Mouse (Mus musculus) heart, embryonic 12.5 days (tissue): ENCODE measurements at regions not wholly inside any gene's neighbourhood (a gene's known extent, or its start where the extent isn't known, plus 50 kb on each side); places are given as distances from the start of the nearest gene placed in this dataset.
"Not testable (repeated sequence)": the region's sequence is repeated elsewhere in the genome, so short reads cannot be mapped to it uniquely, and the experiment has no call there.

Experiments used
- ATAC-seq: fragments of 200-750 bp; cut with Nextera tagmentation; 2 replicates; pipeline ENCODE4 v1.8.0; 2017; ENCODE audit warnings: moderate TSS enrichment, moderate library complexity; ENCODE audit not compliant: insufficient number of reproducible peaks, low FRiP score
- H3K27ac ChIP-seq: fragments of 300-500 bp; sonication (generic); 2 replicates; pipeline ENCODE4 v1.5.1; 2016; ENCODE audit warnings: mild to moderate bottlenecking, moderate library complexity; ENCODE audit not compliant: poor library complexity, severe bottlenecking
- H3K27me3 ChIP-seq: fragments of 300-500 bp; sonication (generic); replicated peaks from 2 replicates; pipeline ENCODE4 v1.6.1; 2016; ENCODE audit warnings: mild to moderate bottlenecking, moderate library complexity
- H3K36me3 ChIP-seq: fragments of 300-500 bp; sonication (generic); 2 replicates; pipeline ENCODE4 v1.6.1; 2016; ENCODE audit warnings: mild to moderate bottlenecking, moderate library complexity
- H3K4me1 ChIP-seq: fragments of 300-500 bp; sonication (generic); replicated peaks from 2 replicates; pipeline ENCODE4 v1.6.1; 2016; ENCODE audit warnings: mild to moderate bottlenecking
- H3K4me2 ChIP-seq: fragments of 300-500 bp; sonication (generic); 2 replicates; pipeline ENCODE4 v1.6.1; 2016; ENCODE audit warnings: mild to moderate bottlenecking, moderate library complexity
- H3K4me3 ChIP-seq: fragments of 300-500 bp; sonication (generic); 2 replicates; pipeline ENCODE4 v1.5.1; 2016; ENCODE audit warnings: mild to moderate bottlenecking
- H3K9ac ChIP-seq: fragments of 300-500 bp; sonication (generic); 2 replicates; pipeline ENCODE4 v1.6.1; 2016; ENCODE audit warnings: mild to moderate bottlenecking, moderate library complexity
- H3K9me3 ChIP-seq: fragments of 300-500 bp; sonication (generic); replicated peaks from 2 replicates; pipeline ENCODE4 v1.6.1; 2016; ENCODE audit warnings: mild to moderate bottlenecking, moderate library complexity
- WGBS: fragments of 180-500 bp; shearing (Covaris S2); methylation state at CpG from one replicate; pipeline ENCODE4 v1.1.7; 2016; 5-methylcytosine and 5-hydroxymethylcytosine counted together

GRCm38 (mm10) chr10:111593280-111593679 is 87.2 kb downstream of the Phlda1 start:
- H3K9me3 ChIP-seq = no peaks in the 10 kb centered on the region
- H3K9ac ChIP-seq = no peak overlapping the region
- H3K4me3 ChIP-seq = no peak overlapping the region
- no peak for ATAC-seq
- WGBS = 91% methylated on average over 2 of the region's 2 CpGs
- no peaks in the 10 kb centered on the region for H3K27me3 ChIP-seq
- H3K36me3 ChIP-seq = no peaks in the 10 kb centered on the region
- H3K27ac ChIP-seq = no peak overlapping the region
- H3K4me2 ChIP-seq = no peak overlapping the region
- peaks cover 30% of the 10 kb centered on the region for H3K4me1 ChIP-seq

- H3K27ac ChIP-seq = peak overlapping the region; percentile 46
- H3K27me3 ChIP-seq = no peaks in the 10 kb centered on the region
- peaks cover 36% of the 10 kb centered on the region for H3K4me1 ChIP-seq
- no peaks in the 10 kb centered on the region for H3K9me3 ChIP-seq
- H3K9ac ChIP-seq = no peak overlapping the region
- no peak for ATAC-seq
- 34% methylated on average over 11 of the region's 11 CpGs for WGBS
- peak overlapping the region; percentile 61 for H3K4me2 ChIP-seq
- H3K4me3 ChIP-seq = peak overlapping the region; percentile 31
- no peaks in the 10 kb centered on the region for H3K36me3 ChIP-seq
These were observed 88.1 kb downstream of the Phlda1 start for GRCm38 (mm10) chr10:111594171-111594570.

- peak; percentile 65 for ATAC-seq
These were observed 88.6 kb downstream of the Phlda1 start for GRCm38 (mm10) chr10:111594651-111595050.

GRCm38 (mm10) chr10:111595513-111595995 is 89.5 kb downstream of the Phlda1 start:
- Histone ChIP-seq H3K27ac (peak overlapping the region; percentile 46), H3K36me3 (no peaks in the 10 kb centered on the region), H3K9me3 (no peaks in the 10 kb centered on the region), H3K4me1 (peaks cover 50% of the 10 kb centered on the region), H3K27me3 (no peaks in the 10 kb centered on the region), H3K4me3 (peak overlapping the region; percentile 11), H3K9ac (0 out of 2 replicates have a peak overlapping the region, but pooled peaks have one; percentile 18), H3K4me2 (peak overlapping the region; percentile 61)
- ATAC-seq = peak; percentile 75
- WGBS = 5% methylated on average over 8 of the region's 8 CpGs

More at GRCm38 (mm10) chr10:111594651-111595050, 88.6 kb downstream of the Phlda1 start:
- H3K4me2 ChIP-seq = peak overlapping the region; percentile 61
- H3K4me1 ChIP-seq = peaks cover 41% of the 10 kb centered on the region
- no peaks in the 10 kb centered on the region for H3K27me3 ChIP-seq
- no peaks in the 10 kb centered on the region for H3K9me3 ChIP-seq
- peak overlapping the region; percentile 46 for H3K27ac ChIP-seq
- peak overlapping the region; percentile 31 for H3K4me3 ChIP-seq
- 9% methylated on average over 10 of the region's 10 CpGs for WGBS
- no peaks in the 10 kb centered on the region for H3K36me3 ChIP-seq
- H3K9ac ChIP-seq = no peak overlapping the region

GRCm38 (mm10) chr10:111598650-111599049 is 92.6 kb downstream of the Phlda1 start:
- Histone ChIP-seq H3K36me3 (no peaks in the 10 kb centered on the region), H3K27ac (no peak overlapping the region), H3K9ac (no peak overlapping the region), H3K4me2 (no peak overlapping the region), H3K9me3 (no peaks in the 10 kb centered on the region), H3K27me3 (no peaks in the 10 kb centered on the region), H3K4me1 (peaks cover 57% of the 10 kb centered on the region), H3K4me3 (no peak overlapping the region)
- WGBS = 78% methylated on average over 5 of the region's 5 CpGs
- ATAC-seq = no peak

- H3K27ac ChIP-seq = no peak overlapping the region
- H3K27me3 ChIP-seq = no peaks in the 10 kb centered on the region
- no peak for ATAC-seq
- 46% methylated on average over 10 of the region's 10 CpGs for WGBS
- H3K9ac ChIP-seq = no peak overlapping the region
- H3K4me2 ChIP-seq = no peak overlapping the region
- H3K4me3 ChIP-seq = no peak overlapping the region
- peaks cover 50% of the 10 kb centered on the region for H3K4me1 ChIP-seq
- H3K9me3 ChIP-seq = no peaks in the 10 kb centered on the region
- no peaks in the 10 kb centered on the region for H3K36me3 ChIP-seq
These were observed 93.5 kb downstream of the Phlda1 start for GRCm38 (mm10) chr10:111599297-111600250.

- Histone ChIP-seq H3K9me3 (no peaks in the 10 kb centered on the region), H3K4me1 (peaks cover 44% of the 10 kb centered on the region), H3K36me3 (no peaks in the 10 kb centered on the region), H3K27ac (peak overlapping the region; percentile 22), H3K27me3 (no peaks in the 10 kb centered on the region), H3K4me3 (no peak overlapping the region), H3K9ac (no peak overlapping the region), H3K4me2 (peak overlapping the region; percentile 13; the same call in 1 of the 2 replicates)
- no peak for ATAC-seq
- WGBS = 52% methylated on average over 2 of the region's 2 CpGs
These were observed 94.2 kb downstream of the Phlda1 start for GRCm38 (mm10) chr10:111600251-111600620.

- peak overlapping the region; percentile 22 for H3K27ac ChIP-seq
- peak; percentile 82 for ATAC-seq
- 3% methylated on average over 2 of the region's 2 CpGs for WGBS
- H3K36me3 ChIP-seq = no peaks in the 10 kb centered on the region
- H3K4me1 ChIP-seq = peaks cover 39% of the 10 kb centered on the region
- no peaks in the 10 kb centered on the region for H3K9me3 ChIP-seq
- H3K4me2 ChIP-seq = peak overlapping the region; percentile 13; the same call in 1 of the 2 replicates
- H3K9ac ChIP-seq = no peak overlapping the region
- H3K27me3 ChIP-seq = no peaks in the 10 kb centered on the region
- H3K4me3 ChIP-seq = no peak overlapping the region
These were observed 94.6 kb downstream of the Phlda1 start for GRCm38 (mm10) chr10:111600677-111601099.

- Histone ChIP-seq H3K27me3 (no peaks in the 10 kb centered on the region), H3K9ac (no peak overlapping the region), H3K36me3 (no peaks in the 10 kb centered on the region), H3K9me3 (no peaks in the 10 kb centered on the region), H3K4me3 (no peak overlapping the region), H3K4me1 (peaks cover 30% of the 10 kb centered on the region), H3K4me2 (no peak overlapping the region), H3K27ac (no peak overlapping the region)
- no peak for ATAC-seq
- WGBS = 47% methylated on average over 1 of the region's 1 CpGs
These were observed 97.1 kb downstream of the Phlda1 start for GRCm38 (mm10) chr10:111603166-111603565.

GRCm38 (mm10) chr10:111607381-111607780 is 101.3 kb downstream of the Phlda1 start:
- WGBS = 73% methylated on average over 2 of the region's 2 CpGs
- H3K4me1 ChIP-seq, H3K36me3 ChIP-seq, H3K9ac ChIP-seq, H3K4me2 ChIP-seq, ATAC-seq, H3K27ac ChIP-seq, H3K9me3 ChIP-seq, H3K4me3 ChIP-seq, H3K27me3 ChIP-seq: not testable (repeated sequence)

GRCm38 (mm10) chr10:111608385-111609093 is 102.5 kb downstream of the Phlda1 start:
- Histone ChIP-seq H3K27ac (no peak overlapping the region), H3K36me3 (no peaks in the 10 kb centered on the region), H3K4me3 (no peak overlapping the region), H3K9me3 (no peaks in the 10 kb centered on the region), H3K9ac (no peak overlapping the region), H3K4me1 (no peaks in the 10 kb centered on the region; the same call in 1 of the 2 replicates), H3K4me2 (no peak overlapping the region), H3K27me3 (no peaks in the 10 kb centered on the region)
- WGBS = 72% methylated on average over 9 of the region's 9 CpGs
- no peak for ATAC-seq
